Mouse (Mus musculus): ENCODE data around the gene Tmem182.

DNA sequence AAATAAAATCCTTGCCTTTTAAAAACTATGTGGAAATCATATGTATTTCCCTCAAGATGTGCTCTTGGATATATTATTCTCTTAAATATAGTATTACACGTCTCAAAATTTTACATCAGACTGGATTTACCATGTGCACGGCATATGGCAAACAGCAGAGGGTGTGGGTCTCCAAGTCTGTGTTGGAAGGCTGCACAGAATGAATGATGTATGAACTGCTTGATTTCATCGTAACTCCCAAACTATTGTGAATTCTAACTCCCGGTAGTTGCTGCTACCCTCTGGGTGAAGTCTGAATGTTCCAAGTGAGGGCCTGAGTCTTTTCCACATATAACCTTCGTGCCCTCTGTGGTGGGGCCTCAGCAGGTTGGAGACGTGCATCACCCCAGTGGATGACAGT, 16.4 kb upstream of the Tmem182 start:
- no peak for TF ChIP-seq CTCF (IDR thresholded peaks at IDR 0.05; ENCODE audit: insufficient read depth, low read length)
- TF ChIP-seq POLR2A (IDR thresholded peaks at IDR 0.05; ENCODE audit: borderline replicate concordance, extremely low read depth, low read depth, low read length) = no peak

All from lung, adult 2 months (tissue).